In the genomic region with DNA sequence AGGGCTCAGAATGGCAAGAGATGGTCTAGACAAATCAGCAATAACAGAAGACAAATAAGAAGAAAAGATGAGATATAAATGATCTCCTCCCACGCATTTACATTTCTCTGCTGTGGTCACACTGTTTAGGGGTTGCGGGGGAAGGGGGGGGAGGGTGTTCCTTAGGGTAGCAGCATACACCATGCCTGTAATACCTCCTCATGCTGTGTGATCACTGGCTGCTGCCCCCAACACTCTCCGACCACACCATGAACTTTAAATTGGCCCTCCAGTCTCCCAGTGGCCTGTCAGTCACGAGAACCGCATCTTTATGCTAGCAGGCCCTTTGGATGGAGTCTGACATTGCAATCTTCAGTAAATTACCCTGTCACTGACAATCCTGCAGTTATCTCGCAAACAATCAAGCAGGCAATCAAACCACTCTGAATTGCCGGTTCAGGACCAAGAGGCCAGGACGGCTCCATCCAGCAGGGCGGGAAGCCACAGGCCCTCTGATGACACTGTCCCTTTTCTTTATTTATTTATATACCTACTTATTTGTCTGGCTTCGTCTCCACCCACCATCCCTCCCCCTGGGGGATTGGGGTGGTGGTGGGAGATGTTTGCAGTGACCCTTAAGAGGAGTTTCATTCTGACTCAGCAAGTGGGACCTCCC, we compare ENCODE assay signal across 20 mouse cellular contexts.
DNase-seq lines count a peak whose midpoint lies in the region; ATAC-seq lines count a peak whose summit lies in the region.
"Had no signal": no experiment of that assay in that cellular context is flagged by ENCODE, and none has a peak within 500 bp of the region (broad histone marks: within the 10 kb centered on the region; RNA-seq: fewer than 3 reads in every experiment).

No protein-coding gene starts in this region.

- no peak overlapping the region for H3K4me2 ChIP-seq in hindbrain, embryonic 13.5 days
- H3K4me2 ChIP-seq in hindbrain, embryonic 14.5 days (replicated peaks): no peak overlapping the region
- no peak overlapping the region for H3K4me2 ChIP-seq in forebrain, embryonic 14.5 days (ENCODE audit: low read length)
- no peak overlapping the region for H3K4me2 ChIP-seq in midbrain, embryonic 14.5 days (ENCODE audit: low read length)
- H3K4me2 ChIP-seq: limb, embryonic 12.5 days; liver, embryonic 12.5 days; lung, embryonic 14.5 days; neural tube, embryonic 12.5 days had no signal

- H3K9ac ChIP-seq in hindbrain, embryonic 13.5 days: no peak overlapping the region
- no peak overlapping the region for H3K9ac ChIP-seq in hindbrain, embryonic 14.5 days
- no peak overlapping the region for H3K9ac ChIP-seq in forebrain, embryonic 14.5 days (ENCODE audit: low read length)
- no peak overlapping the region for H3K9ac ChIP-seq in midbrain, embryonic 14.5 days (replicated peaks; ENCODE audit: low read length)
- H3K9ac ChIP-seq: limb, embryonic 12.5 days; liver, embryonic 12.5 days; lung, embryonic 14.5 days; neural tube, embryonic 12.5 days had no signal

- peak; percentile 15 for DNase-seq in embryo, embryonic 10 days (ENCODE audit: low spot score)
- no peak for DNase-seq in embryo, embryonic 10.5 days (ENCODE audit: low spot score)
- no peak for DNase-seq in hindbrain, embryonic 14.5 days (ENCODE audit: low spot score)
- DNase-seq in forebrain, embryonic 14.5 days (ENCODE audit: low spot score): no peak
- DNase-seq in midbrain, embryonic 14.5 days: peak; percentile 34
- no peak for DNase-seq in ovary, postnatal 10 days (ENCODE audit: low spot score)
- DNase-seq in thymus, postnatal 36 days: no peak
- DNase-seq: adrenal gland, adult 2 months; cerebellum, adult 9-10 months; gastrocnemius, adult 2 months; kidney, adult 8-10 months; kidney, postnatal 14 days; lung, embryonic 14.5 days; lung, postnatal 36 days; thymus, postnatal 4 days had no signal

- ATAC-seq in hindbrain, embryonic 13.5 days (ENCODE audit: low FRiP score): no peak
- no peak for ATAC-seq in hindbrain, embryonic 14.5 days (ENCODE audit: low FRiP score)
- peak; percentile 49; the same call in 1 of the 2 replicates for ATAC-seq in forebrain, embryonic 14.5 days
- ATAC-seq in midbrain, embryonic 14.5 days (ENCODE audit: low FRiP score, low TSS enrichment): no peak
- ATAC-seq: liver, embryonic 12.5 days had no signal

- H3K4me1 ChIP-seq in hindbrain, embryonic 13.5 days (replicated peaks): peaks cover 23% of the 10 kb centered on the region
- peaks cover 16% of the 10 kb centered on the region; the same call in 1 of the 2 replicates for H3K4me1 ChIP-seq in hindbrain, embryonic 14.5 days (replicated peaks; ENCODE audit: control insufficient read depth, insufficient read depth, low read length)
- peaks cover 14% of the 10 kb centered on the region for H3K4me1 ChIP-seq in forebrain, embryonic 14.5 days (ENCODE audit: control insufficient read depth, insufficient read depth, low read length)
- H3K4me1 ChIP-seq in midbrain, embryonic 14.5 days (ENCODE audit: control insufficient read depth, insufficient read depth, low read length): peaks cover 13% of the 10 kb centered on the region; the same call in 1 of the 2 replicates
- H3K4me1 ChIP-seq: heart, embryonic 10.5 days; liver, embryonic 12.5 days; neural tube, embryonic 12.5 days had no signal

- no peak overlapping the region for H3K4me3 ChIP-seq in hindbrain, embryonic 13.5 days
- no peak overlapping the region for H3K4me3 ChIP-seq in hindbrain, embryonic 14.5 days (replicated peaks; ENCODE audit: low read length)
- H3K4me3 ChIP-seq in forebrain, embryonic 14.5 days (ENCODE audit: low read depth, low read length): no peak overlapping the region
- no peak overlapping the region for H3K4me3 ChIP-seq in midbrain, embryonic 14.5 days (replicated peaks; ENCODE audit: low read depth, low read length)
- H3K4me3 ChIP-seq: gastrocnemius, adult 2 months; heart, embryonic 10.5 days; limb, embryonic 12.5 days; liver, embryonic 12.5 days; neural tube, embryonic 12.5 days had no signal

- H3K27me3 ChIP-seq in hindbrain, embryonic 13.5 days: no peaks in the 10 kb centered on the region
- H3K27me3 ChIP-seq in hindbrain, embryonic 14.5 days (ENCODE audit: control insufficient read depth, insufficient read depth, low read length): no peaks in the 10 kb centered on the region
- H3K27me3 ChIP-seq in forebrain, embryonic 14.5 days (replicated peaks; ENCODE audit: control insufficient read depth, insufficient read depth, low read length): no peaks in the 10 kb centered on the region
- no peaks in the 10 kb centered on the region for H3K27me3 ChIP-seq in midbrain, embryonic 14.5 days (ENCODE audit: control insufficient read depth, insufficient read depth, low read length)
- H3K27me3 ChIP-seq: neural tube, embryonic 12.5 days had no signal

- WGBS in hindbrain, embryonic 13.5 days: 51% methylated on average over 10 of the region's 10 CpGs
- 49% methylated on average over 10 of the region's 10 CpGs for WGBS in hindbrain, embryonic 14.5 days
- 66% methylated on average over 10 of the region's 10 CpGs for WGBS in forebrain, embryonic 14.5 days
- WGBS in midbrain, embryonic 14.5 days: 48% methylated on average over 10 of the region's 10 CpGs

- no peaks in the 10 kb centered on the region for H3K9me3 ChIP-seq in hindbrain, embryonic 13.5 days
- H3K9me3 ChIP-seq in hindbrain, embryonic 14.5 days (ENCODE audit: control insufficient read depth, low read length): no peaks in the 10 kb centered on the region
- no peaks in the 10 kb centered on the region for H3K9me3 ChIP-seq in forebrain, embryonic 14.5 days (replicated peaks; ENCODE audit: control insufficient read depth, low read length)
- no peaks in the 10 kb centered on the region for H3K9me3 ChIP-seq in midbrain, embryonic 14.5 days (ENCODE audit: control insufficient read depth, low read length)
- H3K9me3 ChIP-seq: heart, embryonic 10.5 days; limb, embryonic 12.5 days; liver, embryonic 12.5 days; neural tube, embryonic 12.5 days had no signal

- peak overlapping the region; percentile 5; the same call in 1 of the 2 replicates for H3K27ac ChIP-seq in hindbrain, embryonic 13.5 days
- H3K27ac ChIP-seq in hindbrain, embryonic 14.5 days: no peak overlapping the region
- H3K27ac ChIP-seq in forebrain, embryonic 14.5 days (ENCODE audit: low read depth, low read length): no peak overlapping the region
- H3K27ac ChIP-seq in midbrain, embryonic 14.5 days (replicated peaks; ENCODE audit: low read depth, low read length): no peak overlapping the region
- H3K27ac ChIP-seq: gastrocnemius, adult 2 months; heart, embryonic 10.5 days; limb, embryonic 12.5 days; liver, embryonic 12.5 days; neural tube, embryonic 12.5 days had no signal

- peaks cover 5% of the 10 kb centered on the region; the same call in 1 of the 2 replicates for H3K36me3 ChIP-seq in hindbrain, embryonic 13.5 days
- no peaks in the 10 kb centered on the region for H3K36me3 ChIP-seq in hindbrain, embryonic 14.5 days (replicated peaks; ENCODE audit: control insufficient read depth, insufficient read depth)
- H3K36me3 ChIP-seq in forebrain, embryonic 14.5 days (ENCODE audit: control insufficient read depth, insufficient read depth, low read length): no peaks in the 10 kb centered on the region
- no peaks in the 10 kb centered on the region for H3K36me3 ChIP-seq in midbrain, embryonic 14.5 days (ENCODE audit: control insufficient read depth, insufficient read depth, low read length)
- H3K36me3 ChIP-seq: heart, embryonic 10.5 days; limb, embryonic 12.5 days; liver, embryonic 12.5 days; neural tube, embryonic 12.5 days had no signal

Comparison
In these comparisons a context has a peak if more than half of its experiments do, and no peak if none do; other contexts are left out.
1. DNase-seq: peak in embryo, embryonic 10 days (single experiment) and midbrain, embryonic 14.5 days (single experiment); none in embryo, embryonic 10.5 days (single experiment), hindbrain, embryonic 14.5 days (single experiment), forebrain, embryonic 14.5 days (single experiment), ovary, postnatal 10 days (single experiment) and thymus, postnatal 36 days (0 of 2).